Mouse (Mus musculus): ENCODE measurements around the gene Tbc1d2. TPM values are rescaled to one million over a fixed set of nuclear protein-coding genes. Genes with fewer than 3 reads are reported as not detected.
"Not testable (repeated sequence)": the region's sequence is repeated elsewhere in the genome, so short reads cannot be mapped to it uniquely, and the experiment has no call there.

Tbc1d2 gene
- polyA plus RNA-seq, 1 experiment from 2014 or later, result 0.57 TPM

DNA sequence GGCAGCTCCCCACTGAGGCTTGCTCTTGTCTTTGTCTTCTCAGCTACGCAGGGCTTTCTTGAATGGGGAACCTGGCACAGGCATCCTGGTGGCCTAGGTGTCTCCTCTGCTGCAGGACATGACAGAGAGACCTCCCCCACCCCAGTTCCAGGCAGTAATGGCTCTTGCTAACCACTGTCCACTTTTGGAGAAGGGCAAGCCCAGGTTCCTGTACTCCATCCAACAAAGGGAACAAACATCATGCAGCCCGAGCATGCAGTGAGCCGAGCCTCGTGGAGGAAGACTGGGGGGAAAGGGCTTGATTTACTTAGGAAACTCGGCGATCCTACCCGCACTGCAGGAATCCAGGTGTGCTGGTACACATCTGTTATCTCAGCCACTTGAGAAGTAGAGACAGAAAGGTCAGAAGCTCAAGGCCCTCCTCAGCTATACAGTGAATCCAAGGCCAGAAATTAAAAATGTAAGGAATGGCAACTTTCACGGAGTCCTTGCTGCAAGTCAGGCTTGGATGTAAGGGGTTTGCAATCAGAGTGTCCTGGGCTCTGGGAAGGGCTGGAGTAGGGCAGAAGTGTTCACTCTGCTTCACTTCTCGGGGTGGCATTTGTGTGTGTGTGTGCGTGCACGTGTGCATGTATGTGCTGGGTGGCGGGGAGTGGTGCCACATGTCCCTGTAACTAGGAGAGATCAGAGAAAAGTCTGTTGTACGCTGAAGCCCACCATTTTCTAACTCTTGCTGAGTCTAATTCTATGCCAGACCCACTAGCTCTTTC, 64.8 kb downstream of the Tbc1d2 start:
- Histone ChIP-seq H3K27ac (replicated peaks) (no peak overlapping the region), H3K9ac (no peak overlapping the region), H3K9me3 (peaks cover 10% of the 10 kb centered on the region; the same call in 1 of the 2 replicates), H3K4me1 (replicated peaks) (no peaks in the 10 kb centered on the region), H3K4me2 (no peak overlapping the region), H3K4me3 (no peak overlapping the region), H3K36me3 (no peaks in the 10 kb centered on the region), H3K27me3 (no peaks in the 10 kb centered on the region)
- ATAC-seq (ENCODE audit: low read depth), result no peak; the same call in 1 of the 2 replicates
- 79% methylated on average over 13 of the region's 13 CpGs for WGBS

GRCm38 (mm10) chr4:46584536-46584935, 65.5 kb downstream of the Tbc1d2 start:
- not testable (repeated sequence) for H3K4me2 ChIP-seq; H3K9ac ChIP-seq; H3K27ac ChIP-seq (replicated peaks); ATAC-seq (ENCODE audit: low read depth); H3K27me3 ChIP-seq; H3K4me1 ChIP-seq (replicated peaks); H3K4me3 ChIP-seq; H3K36me3 ChIP-seq
- 67% methylated on average over 3 of the region's 3 CpGs for WGBS
- H3K9me3 ChIP-seq, result peaks cover 10% of the 10 kb centered on the region; the same call in 1 of the 2 replicates

GRCm38 (mm10) chr4:46584084-46584483, 65.9 kb downstream of the Tbc1d2 start:
- H3K27ac ChIP-seq (replicated peaks); H3K36me3 ChIP-seq; H3K27me3 ChIP-seq; H3K9ac ChIP-seq; ATAC-seq (ENCODE audit: low read depth); H3K4me2 ChIP-seq; H3K4me3 ChIP-seq; H3K4me1 ChIP-seq (replicated peaks): not testable (repeated sequence)
- WGBS, result 76% methylated on average over 2 of the region's 6 CpGs
- H3K9me3 ChIP-seq, result peaks cover 10% of the 10 kb centered on the region; the same call in 1 of the 2 replicates

DNA sequence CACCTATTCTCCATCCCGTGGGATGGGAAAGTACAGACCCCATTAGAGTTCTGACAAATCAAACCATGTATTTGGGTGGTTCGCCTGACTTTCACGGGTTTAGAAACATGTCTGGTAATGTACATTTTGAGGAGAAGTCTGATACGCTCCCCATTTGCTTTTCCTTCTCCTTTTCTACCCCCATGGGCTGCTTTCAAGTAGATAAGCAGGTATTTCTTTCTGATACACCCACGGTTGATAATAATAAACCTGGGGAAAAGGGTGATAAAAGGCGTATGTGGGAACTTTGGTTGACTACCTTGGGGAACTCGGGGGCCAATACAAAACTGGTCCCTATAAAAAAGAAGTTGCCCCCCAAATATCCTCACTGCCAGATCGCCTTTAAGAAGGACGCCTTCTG, 68.0 kb downstream of the Tbc1d2 start:
- H3K4me1 ChIP-seq (replicated peaks); H3K27ac ChIP-seq (replicated peaks); H3K9ac ChIP-seq; H3K36me3 ChIP-seq; H3K4me2 ChIP-seq; H3K4me3 ChIP-seq; H3K27me3 ChIP-seq; ATAC-seq (ENCODE audit: low read depth): not testable (repeated sequence)
- peaks cover 15% of the 10 kb centered on the region; the same call in 1 of the 2 replicates for H3K9me3 ChIP-seq
- WGBS, result 89% methylated on average over 9 of the region's 9 CpGs

- not testable (repeated sequence) for ATAC-seq (ENCODE audit: low read depth); H3K27me3 ChIP-seq; H3K4me2 ChIP-seq; H3K9ac ChIP-seq; H3K4me1 ChIP-seq (replicated peaks); H3K4me3 ChIP-seq; H3K27ac ChIP-seq (replicated peaks); H3K36me3 ChIP-seq
- 94% methylated on average over 22 of the region's 22 CpGs for WGBS
- H3K9me3 ChIP-seq, result peaks cover 16% of the 10 kb centered on the region; the same call in 1 of the 2 replicates
Measured at GRCm38 (mm10) chr4:46581577-46581976, 68.4 kb downstream of the Tbc1d2 start.

- H3K4me3 ChIP-seq; H3K4me2 ChIP-seq; ATAC-seq (ENCODE audit: low read depth); H3K4me1 ChIP-seq (replicated peaks); H3K27me3 ChIP-seq; H3K27ac ChIP-seq (replicated peaks); H3K36me3 ChIP-seq; H3K9ac ChIP-seq: not testable (repeated sequence)
- 88% methylated on average over 15 of the region's 15 CpGs for WGBS
- peaks cover 18% of the 10 kb centered on the region; the same call in 1 of the 2 replicates for H3K9me3 ChIP-seq
Measured at GRCm38 (mm10) chr4:46580799-46581243, 69.2 kb downstream of the Tbc1d2 start.

GRCm38 (mm10) chr4:46578796-46579346, 71.1 kb downstream of the Tbc1d2 start:
- H3K9me3 ChIP-seq, result peaks cover 18% of the 10 kb centered on the region; the same call in 1 of the 2 replicates
- not testable (repeated sequence) for H3K4me3 ChIP-seq; H3K9ac ChIP-seq; ATAC-seq (ENCODE audit: low read depth); H3K27ac ChIP-seq (replicated peaks); H3K27me3 ChIP-seq; H3K4me2 ChIP-seq; H3K36me3 ChIP-seq; H3K4me1 ChIP-seq (replicated peaks)
- 81% methylated on average over 8 of the region's 8 CpGs for WGBS

DNA sequence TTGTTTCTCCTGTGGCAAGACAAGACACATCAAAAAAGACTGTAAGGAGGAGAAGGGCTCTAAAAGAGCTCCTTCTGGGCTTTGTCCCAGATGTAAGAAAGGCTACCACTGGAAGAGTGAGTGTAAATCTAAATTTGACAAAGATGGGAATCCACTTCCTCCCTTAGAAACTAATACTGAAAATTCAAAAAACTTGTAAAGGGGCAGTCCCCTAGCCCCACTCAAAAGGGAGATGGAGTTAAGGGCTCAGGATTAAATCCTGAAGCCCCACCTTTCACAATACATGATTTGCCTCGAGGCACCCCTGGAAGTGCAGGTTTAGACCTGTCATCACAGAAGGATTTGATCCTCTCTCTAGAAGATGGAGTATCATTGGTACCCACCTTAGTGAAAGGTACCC, 71.8 kb downstream of the Tbc1d2 start:
- 88% methylated on average over 1 of the region's 1 CpGs for WGBS
- H3K36me3 ChIP-seq, result no peaks in the 10 kb centered on the region
- H3K27ac ChIP-seq (replicated peaks), result no peak overlapping the region
- no peak overlapping the region for H3K4me3 ChIP-seq
- no peaks in the 10 kb centered on the region for H3K27me3 ChIP-seq
- ATAC-seq (ENCODE audit: low read depth), result no peak
- H3K9ac ChIP-seq, result no peak overlapping the region
- peaks cover 18% of the 10 kb centered on the region; the same call in 1 of the 2 replicates for H3K9me3 ChIP-seq
- H3K4me2 ChIP-seq, result no peak overlapping the region
- no peaks in the 10 kb centered on the region for H3K4me1 ChIP-seq (replicated peaks)

GRCm38 (mm10) chr4:46575509-46576284, 74.3 kb downstream of the Tbc1d2 start:
- not testable (repeated sequence) for H3K27me3 ChIP-seq; H3K9me3 ChIP-seq; H3K4me3 ChIP-seq; H3K27ac ChIP-seq (replicated peaks); H3K9ac ChIP-seq; ATAC-seq (ENCODE audit: low read depth); H3K4me1 ChIP-seq (replicated peaks); H3K36me3 ChIP-seq; H3K4me2 ChIP-seq
- 92% methylated on average over 6 of the region's 10 CpGs for WGBS

DNA sequence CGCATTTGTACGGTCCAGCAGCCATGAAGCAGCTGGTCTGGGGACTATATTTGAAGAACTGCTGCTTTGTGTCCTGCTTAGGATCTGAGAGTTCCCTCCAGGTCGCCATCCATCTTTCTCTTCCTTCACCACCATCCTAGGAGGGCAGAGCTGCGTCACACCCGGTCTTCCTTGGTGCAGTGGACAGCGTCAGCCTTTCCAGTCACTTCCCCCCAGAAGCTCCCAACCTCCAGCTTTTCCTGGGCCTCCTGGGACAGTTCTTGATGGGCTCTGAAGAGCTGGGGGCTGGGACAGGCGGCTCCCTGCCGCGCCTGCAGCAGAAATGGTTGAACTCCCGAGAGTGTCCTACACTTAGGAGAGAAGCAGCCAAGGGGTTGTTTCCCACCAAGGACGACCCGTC, 75.2 kb downstream of the Tbc1d2 start:
- no peak for ATAC-seq (ENCODE audit: low read depth)
- H3K9me3 ChIP-seq, result peaks cover 8% of the 10 kb centered on the region; the same call in 1 of the 2 replicates
- H3K4me3 ChIP-seq, result no peak overlapping the region
- H3K9ac ChIP-seq, result no peak overlapping the region
- WGBS, result 77% methylated on average over 10 of the region's 12 CpGs
- H3K27ac ChIP-seq (replicated peaks), result no peak overlapping the region; the same call in 1 of the 2 replicates
- H3K27me3 ChIP-seq, result no peaks in the 10 kb centered on the region
- H3K4me1 ChIP-seq (replicated peaks), result peaks cover 2% of the 10 kb centered on the region; the same call in 1 of the 2 replicates
- no peaks in the 10 kb centered on the region for H3K36me3 ChIP-seq
- no peak overlapping the region for H3K4me2 ChIP-seq

- H3K9me3 ChIP-seq, result peaks cover 8% of the 10 kb centered on the region; the same call in 1 of the 2 replicates
- no peak overlapping the region; the same call in 1 of the 2 replicates for H3K27ac ChIP-seq (replicated peaks)
- H3K36me3 ChIP-seq, result no peaks in the 10 kb centered on the region
- ATAC-seq (ENCODE audit: low read depth), result no peak
- 68% methylated on average over 9 of the region's 9 CpGs for WGBS
- no peak overlapping the region for H3K9ac ChIP-seq
- no peak overlapping the region for H3K4me2 ChIP-seq
- no peak overlapping the region for H3K4me3 ChIP-seq
- no peaks in the 10 kb centered on the region for H3K27me3 ChIP-seq
- H3K4me1 ChIP-seq (replicated peaks), result peaks cover 8% of the 10 kb centered on the region
Measured at GRCm38 (mm10) chr4:46574024-46574753, 75.8 kb downstream of the Tbc1d2 start.
